Mouse (Mus musculus) myocyte (in vitro differentiated cells): ENCODE data around the gene Ccs. TPM values are rescaled to one million over a fixed set of nuclear protein-coding genes. Genes with fewer than 3 reads are reported as not detected.
A peak's percentile ranks its signal among the peaks of the same experiment; 100 is the strongest.

ENCODE experiments used
- H3K27me3 ChIP-seq: one replicate; pipeline ENCODE4 v1.6.1; 2011; ENCODE audit not compliant: control insufficient read depth, insufficient read depth, insufficient read length
- H3K36me3 ChIP-seq: one replicate; pipeline ENCODE4 v1.6.1; 2011; ENCODE audit not compliant: control insufficient read depth, insufficient read depth
- H3K4me2 ChIP-seq: one replicate; pipeline ENCODE4 v1.6.1; 2011; ENCODE audit warnings: low read depth, control low read depth
- H3K4me3 ChIP-seq: one replicate; pipeline ENCODE4 v1.5.1; 2011; ENCODE audit warnings: mild to moderate bottlenecking, control low read depth, moderate library complexity
- H3K79me2 ChIP-seq: one replicate; pipeline ENCODE4 v1.6.1; 2011; ENCODE audit not compliant: control insufficient read depth, insufficient read depth
- H3ac ChIP-seq: one replicate; pipeline ENCODE4 v1.6.1; 2011; ENCODE audit not compliant: control insufficient read depth, insufficient read length
- CEBPB ChIP-seq: IDR thresholded peaks from 2 replicates; pipeline ENCODE4 v1.6.1; 2011; ENCODE audit warnings: mild to moderate bottlenecking, moderate library complexity; ENCODE audit not compliant: poor library complexity, insufficient read depth, severe bottlenecking
- E2F4 ChIP-seq: IDR thresholded peaks from one replicate; pipeline ENCODE4 v1.6.1; 2011; ENCODE audit warnings: mild to moderate bottlenecking, control low read depth, moderate library complexity; ENCODE audit not compliant: insufficient read depth
- MAX ChIP-seq: IDR thresholded peaks from one replicate; pipeline ENCODE4 v1.6.1; 2011; ENCODE audit warnings: low read depth, mild to moderate bottlenecking, control low read depth
- MYOD1 ChIP-seq, 3 experiments: IDR thresholded peaks; one replicate each; pipeline ENCODE4 v1.6.1; 2011; ENCODE audit warnings: control low read depth in 2 of 3, low read depth in 2 of 3, mild to moderate bottlenecking in 2 of 3, moderate library complexity in 1 of 3; ENCODE audit not compliant: insufficient read length in 2 of 3, control insufficient read depth in 1 of 3
- MYOG ChIP-seq, 3 experiments: IDR thresholded peaks; one replicate each; pipeline ENCODE4 v1.6.1; 2011; ENCODE audit warnings: control low read depth in 2 of 3, low read depth in 2 of 3, mild to moderate bottlenecking in 2 of 3; ENCODE audit not compliant: insufficient read length in 2 of 3, control insufficient read depth in 1 of 3, insufficient read depth in 1 of 3
- POLR2A ChIP-seq: IDR thresholded peaks from one replicate; pipeline ENCODE4 v1.6.1; 2011; ENCODE audit warnings: low read depth, mild to moderate bottlenecking, control low read depth, moderate library complexity; ENCODE audit not compliant: insufficient read length
- POLR2AphosphoS2 ChIP-seq: IDR thresholded peaks from one replicate; pipeline ENCODE4 v1.6.1; 2011; ENCODE audit warnings: low read depth, control low read depth; ENCODE audit not compliant: insufficient read length
- REST ChIP-seq: IDR thresholded peaks from one replicate; pipeline ENCODE4 v1.6.1; 2011; ENCODE audit warnings: mild to moderate bottlenecking, control low read depth, moderate library complexity; ENCODE audit not compliant: insufficient read depth, insufficient read length
- SRF ChIP-seq: IDR thresholded peaks from one replicate; pipeline ENCODE4 v1.6.1; 2011; ENCODE audit warnings: low read depth; ENCODE audit not compliant: control insufficient read depth, insufficient read length
- TCF12 ChIP-seq: IDR thresholded peaks from one replicate; pipeline ENCODE4 v1.6.1; 2011; ENCODE audit warnings: mild to moderate bottlenecking, control low read depth; ENCODE audit not compliant: poor library complexity, insufficient read depth, severe bottlenecking
- TCF3 ChIP-seq: IDR thresholded peaks from one replicate; pipeline ENCODE4 v1.6.1; 2011; ENCODE audit warnings: low read depth, control low read depth; ENCODE audit not compliant: insufficient read length
- USF1 ChIP-seq: IDR thresholded peaks from one replicate; pipeline ENCODE4 v1.6.1; 2011; ENCODE audit warnings: low read depth, mild to moderate bottlenecking, control low read depth, moderate library complexity
- polyA plus RNA-seq: library from polyadenylated mRNA; unstranded; fragments of >200 nt; fragmentation: generic; extraction: Trizol; gene quantifications from one replicate; pipeline ENCODE4 v1.2.1, GENCODE M21; 2012; ENCODE audit warnings: missing spikeins

Ccs gene
- polyA plus RNA-seq, 1 experiment: 40.4 TPM

GRCm38 (mm10) chr19:4793281-4793830, 45.8 kb downstream of the Ccs start:
- H3K27me3 ChIP-seq: no peaks in the 10 kb centered on the region
- peaks cover 40% of the 10 kb centered on the region for H3K36me3 ChIP-seq
- H3ac ChIP-seq: peak overlapping the region; percentile 39
- peak overlapping the region; percentile 76 for H3K4me2 ChIP-seq
- no peak for TF ChIP-seq SRF
- no peak for TF ChIP-seq MYOD1 (IDR thresholded peaks at IDR 0.05; ENCODE audit: control insufficient read depth in 1 of 3, insufficient read length in 2 of 3, low read depth in 2 of 3)
- no peak for TF ChIP-seq CEBPB
- no peak for TF ChIP-seq USF1
- no peak for TF ChIP-seq POLR2A
- no peak for TF ChIP-seq MAX
- no peak for TF ChIP-seq TCF12
- TF ChIP-seq POLR2AphosphoS2: no peak
- no peak for TF ChIP-seq REST
- no peak for TF ChIP-seq MYOG (IDR thresholded peaks at IDR 0.05; ENCODE audit: control insufficient read depth in 1 of 3, insufficient read depth in 1 of 3, insufficient read length in 2 of 3, low read depth in 2 of 3)
- TF ChIP-seq E2F4: no peak
- peaks cover 94% of the 10 kb centered on the region for H3K79me2 ChIP-seq
- H3K4me3 ChIP-seq: peak overlapping the region; percentile 74

GRCm38 (mm10) chr19:4786313-4786712, 52.8 kb downstream of the Ccs start:
- Histone ChIP-seq H3K36me3 (peaks cover 87% of the 10 kb centered on the region), H3K4me3 (no peak overlapping the region), H3K79me2 (peaks cover 100% of the 10 kb centered on the region), H3ac (no peak overlapping the region), H3K4me2 (no peak overlapping the region), H3K27me3 (no peaks in the 10 kb centered on the region)
- TF ChIP-seq CEBPB (no peak), MAX (no peak), TCF12 (no peak), REST (no peak), E2F4 (no peak), TCF3 (no peak), MYOD1 (IDR thresholded peaks at IDR 0.05; ENCODE audit: control insufficient read depth in 1 of 3, insufficient read length in 2 of 3, low read depth in 2 of 3) (no peak), POLR2A (no peak), POLR2AphosphoS2 (no peak), SRF (no peak)

- no peak for TF ChIP-seq CEBPB
- no peak for TF ChIP-seq POLR2AphosphoS2
- TF ChIP-seq MYOG (IDR thresholded peaks at IDR 0.05; ENCODE audit: control insufficient read depth in 1 of 3, insufficient read depth in 1 of 3, insufficient read length in 2 of 3, low read depth in 2 of 3): no peak
- TF ChIP-seq TCF12: no peak
- no peak for TF ChIP-seq REST
- no peak for TF ChIP-seq E2F4
- no peak overlapping the region for H3K4me2 ChIP-seq
- H3K27me3 ChIP-seq: no peaks in the 10 kb centered on the region
- peaks cover 100% of the 10 kb centered on the region for H3K79me2 ChIP-seq
- H3K36me3 ChIP-seq: peaks cover 84% of the 10 kb centered on the region
- H3ac ChIP-seq: no peak overlapping the region
- H3K4me3 ChIP-seq: no peak overlapping the region
These were observed 53.9 kb downstream of the Ccs start for GRCm38 (mm10) chr19:4785206-4785605.

DNA sequence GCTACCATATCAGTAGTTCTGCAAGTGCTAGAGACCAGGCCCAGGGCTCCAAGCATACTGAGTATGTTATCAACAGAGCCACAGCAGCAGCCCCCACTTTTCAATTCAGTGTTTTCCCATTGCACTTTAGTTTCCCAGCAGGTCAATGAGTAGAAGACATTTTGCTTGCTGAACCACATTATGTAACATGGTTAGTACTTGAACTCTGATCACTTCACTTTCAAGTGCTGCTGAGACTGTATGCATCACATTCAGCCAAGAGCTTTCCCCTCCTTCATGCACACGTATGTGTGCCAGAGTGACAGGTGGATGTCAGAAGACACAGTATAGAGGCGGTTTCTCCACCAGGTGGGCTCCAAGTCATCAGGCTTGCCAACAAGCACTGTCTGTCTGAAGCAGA, 56.2 kb downstream of the Ccs start:
- no peak overlapping the region for H3ac ChIP-seq
- H3K79me2 ChIP-seq: peaks cover 100% of the 10 kb centered on the region
- no peak overlapping the region for H3K4me2 ChIP-seq
- peaks cover 76% of the 10 kb centered on the region for H3K36me3 ChIP-seq
- TF ChIP-seq SRF (no peak), REST (no peak), CEBPB (no peak), MYOG (IDR thresholded peaks at IDR 0.05; ENCODE audit: control insufficient read depth in 1 of 3, insufficient read depth in 1 of 3, insufficient read length in 2 of 3, low read depth in 2 of 3) (no peak), POLR2A (no peak), POLR2AphosphoS2 (no peak), TCF3 (no peak), E2F4 (no peak), MYOD1 (IDR thresholded peaks at IDR 0.05; ENCODE audit: control insufficient read depth in 1 of 3, insufficient read length in 2 of 3, low read depth in 2 of 3) (no peak), MAX (no peak), USF1 (no peak)
- H3K27me3 ChIP-seq: no peaks in the 10 kb centered on the region
- no peak overlapping the region for H3K4me3 ChIP-seq

Other genes starting within 250 kb of the Ccs start
- 22.0 TPM for gene Lrfn4, start 223.7 kb downstream of the Ccs start, polyA plus RNA-seq
- 43.8 TPM for gene Rce1, start 213.7 kb downstream of the Ccs start, polyA plus RNA-seq
- gene Gm960, start 140.7 kb downstream of the Ccs start, polyA plus RNA-seq: 0.90 TPM
- 0.56 TPM for gene Sptbn2, start 128.2 kb downstream of the Ccs start, polyA plus RNA-seq
- 4.8 TPM for gene Rbm4b, start 82.8 kb downstream of the Ccs start, polyA plus RNA-seq
- gene Rbm4, start 45.4 kb downstream of the Ccs start, polyA plus RNA-seq: 66.4 TPM
- 8.1 TPM for gene Gm21992, start 27.7 kb downstream of the Ccs start, polyA plus RNA-seq
- gene Rbm14, start 27.7 kb downstream of the Ccs start, polyA plus RNA-seq: 46.8 TPM
- 0.04 TPM for gene Ccdc87, start within 50 bp of the Ccs start, polyA plus RNA-seq
- gene Ctsf, start 15.8 kb upstream of the Ccs start, polyA plus RNA-seq: 6.6 TPM
- gene Actn3, start 38.6 kb upstream of the Ccs start, polyA plus RNA-seq: 418 TPM
- 9.3 TPM for gene Zdhhc24, start 39.3 kb upstream of the Ccs start, polyA plus RNA-seq
- gene Bbs1, start 67.3 kb upstream of the Ccs start, polyA plus RNA-seq: 3.6 TPM
- gene Dpp3, start 89.0 kb upstream of the Ccs start, polyA plus RNA-seq: 71.6 TPM
- 0.49 TPM for gene Peli3, start 103.8 kb upstream of the Ccs start, polyA plus RNA-seq
- 62.6 TPM for gene Mrpl11, start 122.8 kb upstream of the Ccs start, polyA plus RNA-seq
- gene Npas4, start 151.0 kb upstream of the Ccs start, polyA plus RNA-seq: 0.02 TPM
- 8.7 TPM for gene Slc29a2, start 184.5 kb upstream of the Ccs start, polyA plus RNA-seq
- 46.7 TPM for gene B4gat1, start 199.5 kb upstream of the Ccs start, polyA plus RNA-seq
- 1.6 TPM for gene AC124502.3, start 199.6 kb upstream of the Ccs start, polyA plus RNA-seq
- gene Brms1, start 202.0 kb upstream of the Ccs start, polyA plus RNA-seq: 45.8 TPM
- gene Rin1, start 211.1 kb upstream of the Ccs start, polyA plus RNA-seq: 63.9 TPM
- gene Cd248, start 228.7 kb upstream of the Ccs start, polyA plus RNA-seq: 10.4 TPM
- gene Tmem151a, start 246.2 kb upstream of the Ccs start, polyA plus RNA-seq: 10.1 TPM
- 115 TPM for gene Yif1a, start 249.2 kb upstream of the Ccs start, polyA plus RNA-seq